Mouse (Mus musculus): ENCODE data around the gene Dut. TPM values are rescaled to one million over a fixed set of nuclear protein-coding genes. Genes with fewer than 3 reads are reported as not detected.
"Not testable (repeated sequence)": the region's sequence is repeated elsewhere in the genome, so short reads cannot be mapped to it uniquely, and the experiment has no call there.

Dut gene
- polyA plus RNA-seq, 1 experiment from 2014 or later = 164 TPM

- ATAC-seq (ENCODE audit: low FRiP score, low TSS enrichment) = no peak
- H3K9ac ChIP-seq (replicated peaks; ENCODE audit: low read length) = no peak overlapping the region
- no peak overlapping the region for H3K4me3 ChIP-seq (ENCODE audit: low read length)
- no peak overlapping the region for H3K4me2 ChIP-seq (replicated peaks; ENCODE audit: low read depth, low read length)
- no peaks in the 10 kb centered on the region for H3K36me3 ChIP-seq (ENCODE audit: insufficient read depth, low read length)
- WGBS = 89% methylated on average over 5 of the region's 5 CpGs
- no peak overlapping the region for H3K27ac ChIP-seq (ENCODE audit: low read length)
- H3K27me3 ChIP-seq (ENCODE audit: insufficient read depth, low read length) = no peaks in the 10 kb centered on the region
- no peaks in the 10 kb centered on the region for H3K4me1 ChIP-seq (ENCODE audit: insufficient read depth, low read length)
- peaks cover under 1% of the 10 kb centered on the region for H3K9me3 ChIP-seq (ENCODE audit: low read length)
Measured at GRCm38 (mm10) chr2:125276692-125277091, 29.7 kb downstream of the Dut start.

GRCm38 (mm10) chr2:125278474-125278873 is 31.5 kb downstream of the Dut start:
- Histone ChIP-seq H3K27me3 (ENCODE audit: insufficient read depth, low read length) (no peaks in the 10 kb centered on the region), H3K27ac (ENCODE audit: low read length) (no peak overlapping the region), H3K36me3 (ENCODE audit: insufficient read depth, low read length) (no peaks in the 10 kb centered on the region), H3K9me3 (ENCODE audit: low read length) (no peaks in the 10 kb centered on the region), H3K4me3 (ENCODE audit: low read length) (no peak overlapping the region), H3K4me1 (ENCODE audit: insufficient read depth, low read length) (peaks cover 11% of the 10 kb centered on the region), H3K4me2 (replicated peaks; ENCODE audit: low read depth, low read length) (no peak overlapping the region), H3K9ac (replicated peaks; ENCODE audit: low read length) (no peak overlapping the region)
- 53% methylated on average over 7 of the region's 7 CpGs for WGBS
- no peak for ATAC-seq (ENCODE audit: low FRiP score, low TSS enrichment)

GRCm38 (mm10) chr2:125279995-125280394 is 33.0 kb downstream of the Dut start:
- not testable (repeated sequence) for H3K4me2 ChIP-seq (replicated peaks; ENCODE audit: low read depth, low read length); H3K27me3 ChIP-seq (ENCODE audit: insufficient read depth, low read length); H3K9me3 ChIP-seq (ENCODE audit: low read length); H3K36me3 ChIP-seq (ENCODE audit: insufficient read depth, low read length); H3K27ac ChIP-seq (ENCODE audit: low read length); ATAC-seq (ENCODE audit: low FRiP score, low TSS enrichment); H3K4me3 ChIP-seq (ENCODE audit: low read length); H3K9ac ChIP-seq (replicated peaks; ENCODE audit: low read length)
- WGBS = 40% methylated on average over 9 of the region's 9 CpGs
- peaks cover 11% of the 10 kb centered on the region for H3K4me1 ChIP-seq (ENCODE audit: insufficient read depth, low read length)

- 13% methylated on average over 14 of the region's 14 CpGs for WGBS
- peak overlapping the region; percentile 67 for H3K27ac ChIP-seq (ENCODE audit: low read length)
- H3K27me3 ChIP-seq (ENCODE audit: insufficient read depth, low read length) = no peaks in the 10 kb centered on the region
- H3K4me3 ChIP-seq (ENCODE audit: low read length) = peak overlapping the region; percentile 29
- H3K36me3 ChIP-seq (ENCODE audit: insufficient read depth, low read length) = no peaks in the 10 kb centered on the region
- ATAC-seq (ENCODE audit: low FRiP score, low TSS enrichment) = peak; percentile 67; the same call in 1 of the 2 replicates
- H3K4me2 ChIP-seq (replicated peaks; ENCODE audit: low read depth, low read length) = peak overlapping the region; percentile 54
- no peaks in the 10 kb centered on the region for H3K9me3 ChIP-seq (ENCODE audit: low read length)
- H3K4me1 ChIP-seq (ENCODE audit: insufficient read depth, low read length) = peaks cover 11% of the 10 kb centered on the region
- H3K9ac ChIP-seq (replicated peaks; ENCODE audit: low read length) = peak overlapping the region; percentile 53; the same call in 1 of the 2 replicates
Measured at GRCm38 (mm10) chr2:125282334-125283206, 35.6 kb downstream of the Dut start.

GRCm38 (mm10) chr2:125285777-125286176 is 38.8 kb downstream of the Dut start:
- Histone ChIP-seq H3K27ac (ENCODE audit: low read length) (no peak overlapping the region), H3K4me3 (ENCODE audit: low read length) (no peak overlapping the region), H3K36me3 (ENCODE audit: insufficient read depth, low read length) (no peaks in the 10 kb centered on the region), H3K27me3 (ENCODE audit: insufficient read depth, low read length) (no peaks in the 10 kb centered on the region), H3K9ac (replicated peaks; ENCODE audit: low read length) (no peak overlapping the region), H3K4me2 (replicated peaks; ENCODE audit: low read depth, low read length) (no peak overlapping the region), H3K4me1 (ENCODE audit: insufficient read depth, low read length) (peaks cover 11% of the 10 kb centered on the region), H3K9me3 (ENCODE audit: low read length) (no peaks in the 10 kb centered on the region)
- 87% methylated on average over 4 of the region's 4 CpGs for WGBS
- no peak for ATAC-seq (ENCODE audit: low FRiP score, low TSS enrichment)

GRCm38 (mm10) chr2:125290197-125290965 is 43.4 kb downstream of the Dut start:
- Histone ChIP-seq H3K9me3 (ENCODE audit: low read length) (no peaks in the 10 kb centered on the region), H3K4me1 (ENCODE audit: insufficient read depth, low read length) (no peaks in the 10 kb centered on the region), H3K27me3 (ENCODE audit: insufficient read depth, low read length) (no peaks in the 10 kb centered on the region), H3K4me2 (replicated peaks; ENCODE audit: low read depth, low read length) (no peak overlapping the region), H3K4me3 (ENCODE audit: low read length) (no peak overlapping the region), H3K36me3 (ENCODE audit: insufficient read depth, low read length) (no peaks in the 10 kb centered on the region), H3K27ac (ENCODE audit: low read length) (no peak overlapping the region), H3K9ac (replicated peaks; ENCODE audit: low read length) (no peak overlapping the region)
- ATAC-seq (ENCODE audit: low FRiP score, low TSS enrichment) = no peak
- 77% methylated on average over 10 of the region's 10 CpGs for WGBS

- Histone ChIP-seq H3K4me2 (replicated peaks; ENCODE audit: low read depth, low read length) (no peak overlapping the region), H3K27ac (ENCODE audit: low read length) (no peak overlapping the region), H3K9ac (replicated peaks; ENCODE audit: low read length) (no peak overlapping the region), H3K36me3 (ENCODE audit: insufficient read depth, low read length) (no peaks in the 10 kb centered on the region), H3K27me3 (ENCODE audit: insufficient read depth, low read length) (no peaks in the 10 kb centered on the region), H3K4me3 (ENCODE audit: low read length) (no peak overlapping the region), H3K9me3 (ENCODE audit: low read length) (no peaks in the 10 kb centered on the region), H3K4me1 (ENCODE audit: insufficient read depth, low read length) (no peaks in the 10 kb centered on the region)
- no peak for ATAC-seq (ENCODE audit: low FRiP score, low TSS enrichment)
- 79% methylated on average over 1 of the region's 1 CpGs for WGBS
Measured at GRCm38 (mm10) chr2:125291101-125291500, 44.1 kb downstream of the Dut start.

GRCm38 (mm10) chr2:125292616-125293015 is 45.6 kb downstream of the Dut start:
- no peaks in the 10 kb centered on the region for H3K36me3 ChIP-seq (ENCODE audit: insufficient read depth, low read length)
- no peak for ATAC-seq (ENCODE audit: low FRiP score, low TSS enrichment)
- H3K9ac ChIP-seq (replicated peaks; ENCODE audit: low read length) = no peak overlapping the region
- no peaks in the 10 kb centered on the region for H3K9me3 ChIP-seq (ENCODE audit: low read length)
- 76% methylated on average over 7 of the region's 7 CpGs for WGBS
- no peaks in the 10 kb centered on the region for H3K27me3 ChIP-seq (ENCODE audit: insufficient read depth, low read length)
- no peak overlapping the region for H3K4me2 ChIP-seq (replicated peaks; ENCODE audit: low read depth, low read length)
- H3K4me1 ChIP-seq (ENCODE audit: insufficient read depth, low read length) = no peaks in the 10 kb centered on the region
- H3K27ac ChIP-seq (ENCODE audit: low read length) = no peak overlapping the region
- H3K4me3 ChIP-seq (ENCODE audit: low read length) = no peak overlapping the region

- Histone ChIP-seq H3K4me2 (replicated peaks; ENCODE audit: low read depth, low read length) (no peak overlapping the region), H3K9ac (replicated peaks; ENCODE audit: low read length) (no peak overlapping the region), H3K36me3 (ENCODE audit: insufficient read depth, low read length) (no peaks in the 10 kb centered on the region), H3K4me1 (ENCODE audit: insufficient read depth, low read length) (no peaks in the 10 kb centered on the region), H3K9me3 (ENCODE audit: low read length) (no peaks in the 10 kb centered on the region), H3K27me3 (ENCODE audit: insufficient read depth, low read length) (no peaks in the 10 kb centered on the region), H3K27ac (ENCODE audit: low read length) (no peak overlapping the region), H3K4me3 (ENCODE audit: low read length) (no peak overlapping the region)
- no peak for ATAC-seq (ENCODE audit: low FRiP score, low TSS enrichment)
- 83% methylated on average over 5 of the region's 5 CpGs for WGBS
Measured at GRCm38 (mm10) chr2:125293969-125294491, 47.0 kb downstream of the Dut start.

Measured in kidney, embryonic 16.5 days (tissue).